Mouse (Mus musculus) thymus, postnatal 14 days (tissue): Measurements from ENCODE around the gene Dlgap1.
A peak's percentile ranks its signal among the peaks of the same experiment; 100 is the strongest.

Experiments
- DNase-seq: peaks from one replicate; pipeline ENCODE4 v3.0.0; 2021

Dlgap1 gene

GRCm38 (mm10) chr17:70363561-70363960 lies 394.7 kb downstream of the Dlgap1 start:
- DNase-seq, result no peak

GRCm38 (mm10) chr17:70363971-70364370 lies 395.1 kb downstream of the Dlgap1 start:
- DNase-seq, result no peak

- DNase-seq, result no peak
These were observed 400.3 kb downstream of the Dlgap1 start for GRCm38 (mm10) chr17:70369124-70369523.

- peak; percentile 8 for DNase-seq
These were observed 408.1 kb downstream of the Dlgap1 start for GRCm38 (mm10) chr17:70377020-70377419.

GRCm38 (mm10) chr17:70388447-70388846 lies 419.6 kb downstream of the Dlgap1 start:
- DNase-seq, result no peak

GRCm38 (mm10) chr17:70397220-70397619 lies 428.3 kb downstream of the Dlgap1 start:
- DNase-seq, result no peak

- DNase-seq, result no peak
These were observed 428.8 kb downstream of the Dlgap1 start for GRCm38 (mm10) chr17:70397708-70398107.

GRCm38 (mm10) chr17:70401909-70402308 lies 433.0 kb downstream of the Dlgap1 start:
- DNase-seq, result no peak

GRCm38 (mm10) chr17:70403750-70404149 lies 434.9 kb downstream of the Dlgap1 start:
- DNase-seq, result no peak

GRCm38 (mm10) chr17:70414202-70414601 lies 445.3 kb downstream of the Dlgap1 start:
- DNase-seq, result no peak

- no peak for DNase-seq
These were observed 459.0 kb downstream of the Dlgap1 start for GRCm38 (mm10) chr17:70427866-70428265.

- DNase-seq, result peak; percentile 68
These were observed 461.0 kb downstream of the Dlgap1 start for GRCm38 (mm10) chr17:70429746-70430451.

GRCm38 (mm10) chr17:70430452-70430787 lies 461.5 kb downstream of the Dlgap1 start:
- DNase-seq, result peak; percentile 69

- DNase-seq, result no peak
These were observed 464.0 kb downstream of the Dlgap1 start for GRCm38 (mm10) chr17:70432834-70433233.

GRCm38 (mm10) chr17:70434549-70434948 lies 465.7 kb downstream of the Dlgap1 start:
- no peak for DNase-seq

- DNase-seq, result no peak
These were observed 466.7 kb downstream of the Dlgap1 start for GRCm38 (mm10) chr17:70435612-70436011.

GRCm38 (mm10) chr17:70437229-70437628 lies 468.4 kb downstream of the Dlgap1 start:
- no peak for DNase-seq

- DNase-seq, result no peak
These were observed 474.1 kb downstream of the Dlgap1 start for GRCm38 (mm10) chr17:70442976-70443375.

GRCm38 (mm10) chr17:70446451-70446850 lies 477.6 kb downstream of the Dlgap1 start:
- DNase-seq, result no peak

- DNase-seq, result peak; percentile 48
These were observed 486.2 kb downstream of the Dlgap1 start for GRCm38 (mm10) chr17:70455036-70455435.

GRCm38 (mm10) chr17:70457103-70457502 lies 488.2 kb downstream of the Dlgap1 start:
- no peak for DNase-seq

GRCm38 (mm10) chr17:70462231-70462630 lies 493.4 kb downstream of the Dlgap1 start:
- no peak for DNase-seq

- no peak for DNase-seq
These were observed 494.1 kb downstream of the Dlgap1 start for GRCm38 (mm10) chr17:70462771-70463491.

GRCm38 (mm10) chr17:70466413-70466812 lies 497.5 kb downstream of the Dlgap1 start:
- no peak for DNase-seq

GRCm38 (mm10) chr17:70470970-70471371 lies 502.1 kb downstream of the Dlgap1 start:
- DNase-seq, result no peak
